Mouse (Mus musculus): Measurements from ENCODE around the gene Chmp2b. TPM values are rescaled to one million over a fixed set of nuclear protein-coding genes. Genes with fewer than 3 reads are reported as not detected.

Gene Chmp2b
- 36.9 and 43.3 TPM in 2 replicates for polyA plus RNA-seq (2016; fragmentation: Nextera tagmentation; extraction: Ambion mirVana)

DNA sequence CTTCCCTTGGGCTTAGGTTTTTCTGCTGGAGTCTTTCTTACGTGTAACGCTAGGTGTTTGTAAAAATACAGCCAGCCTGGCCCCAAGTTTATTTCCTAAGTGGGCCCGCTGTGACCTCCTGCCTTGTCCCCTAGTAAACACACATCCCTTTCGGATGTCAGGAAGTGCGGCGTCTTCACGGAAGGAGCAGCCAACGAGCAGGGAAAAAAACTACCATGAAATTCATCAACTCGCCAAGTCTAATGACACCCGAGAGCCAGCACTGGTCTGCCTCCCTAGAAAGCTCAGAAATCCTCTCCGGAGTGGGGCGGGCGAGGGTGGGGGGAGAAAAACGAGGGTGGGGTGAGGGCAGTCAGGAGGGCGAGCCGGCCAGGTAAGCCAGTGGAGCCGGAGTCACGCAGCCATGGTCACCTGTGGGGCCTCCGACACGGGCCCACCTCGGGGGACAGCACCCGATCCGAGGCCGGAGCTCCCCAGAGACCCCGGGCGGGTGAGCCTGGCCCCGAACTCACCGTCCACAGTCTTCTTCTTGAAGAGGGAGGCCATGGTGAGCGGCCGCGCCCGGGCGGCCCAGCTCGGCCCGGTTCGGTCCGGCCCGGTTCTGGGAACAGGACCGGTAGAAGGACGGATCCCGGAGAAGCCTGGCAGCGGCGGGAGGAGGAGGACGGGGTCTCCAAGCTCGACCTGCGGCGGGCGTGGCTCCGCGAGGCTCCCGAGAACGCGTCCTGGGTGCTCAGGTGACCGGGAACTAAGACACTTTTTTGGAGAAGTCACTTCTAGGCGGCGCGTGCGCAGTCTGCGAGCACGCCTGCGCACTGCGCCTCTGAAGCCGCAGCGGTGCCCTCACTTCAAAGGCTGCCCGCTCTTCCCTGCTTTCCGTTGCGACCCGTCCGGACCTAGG lies at the start of gene Chmp2b:
Gene Chmp2b (minus strand): TSS at position 764 of the 901 bp plus-strand sequence.
- no peaks in the 10 kb centered on the region for H3K36me3 ChIP-seq
- peak; percentile 94 for ATAC-seq (ENCODE audit: low FRiP score, low read depth)
- no peaks in the 10 kb centered on the region for H3K27me3 ChIP-seq
- under 1% methylated on average over 68 of the region's 69 CpGs for WGBS
- peak within 1 kb of the TSS; percentile 71 for H3K4me3 ChIP-seq
- peak within 1 kb of the TSS; percentile 93 for H3K4me2 ChIP-seq (replicated peaks)
- peaks cover 9% of the 10 kb centered on the region for H3K4me1 ChIP-seq
- H3K9me3 ChIP-seq = no peaks in the 10 kb centered on the region
- peak within 1 kb of the TSS; percentile 74 for H3K9ac ChIP-seq (replicated peaks)
- H3K27ac ChIP-seq (replicated peaks) = no peak within 1 kb of the TSS; the same call in 1 of the 2 replicates

DNA sequence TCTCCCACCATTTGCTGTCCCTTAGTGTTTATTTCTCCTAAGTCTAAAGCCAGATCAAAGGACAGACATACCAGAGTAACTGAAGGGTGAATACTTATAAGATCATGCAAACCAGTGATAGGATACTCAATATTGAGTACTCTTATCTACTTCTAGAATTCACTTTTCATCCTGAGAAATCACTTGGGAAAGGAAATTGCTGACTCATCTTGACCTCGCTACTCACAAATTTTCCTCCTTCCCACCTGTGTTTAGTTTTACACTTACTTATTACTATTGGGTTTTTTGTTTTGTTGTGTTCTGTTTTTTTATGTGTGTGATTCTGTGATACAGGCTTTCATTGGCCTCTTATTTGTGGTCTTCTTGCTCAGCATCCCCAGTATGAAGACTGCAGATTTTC lies 49.2 kb upstream of the Chmp2b start:
- ATAC-seq (ENCODE audit: low FRiP score, low read depth) = no peak
- 94% methylated on average over 1 of the region's 1 CpGs for WGBS
- no peaks in the 10 kb centered on the region for H3K36me3 ChIP-seq
- H3K9ac ChIP-seq (replicated peaks) = no peak overlapping the region
- H3K4me3 ChIP-seq = no peak overlapping the region
- no peaks in the 10 kb centered on the region for H3K4me1 ChIP-seq
- no peaks in the 10 kb centered on the region for H3K27me3 ChIP-seq
- no peak overlapping the region for H3K27ac ChIP-seq (replicated peaks)
- H3K9me3 ChIP-seq = no peaks in the 10 kb centered on the region
- no peak overlapping the region for H3K4me2 ChIP-seq (replicated peaks)

DNA sequence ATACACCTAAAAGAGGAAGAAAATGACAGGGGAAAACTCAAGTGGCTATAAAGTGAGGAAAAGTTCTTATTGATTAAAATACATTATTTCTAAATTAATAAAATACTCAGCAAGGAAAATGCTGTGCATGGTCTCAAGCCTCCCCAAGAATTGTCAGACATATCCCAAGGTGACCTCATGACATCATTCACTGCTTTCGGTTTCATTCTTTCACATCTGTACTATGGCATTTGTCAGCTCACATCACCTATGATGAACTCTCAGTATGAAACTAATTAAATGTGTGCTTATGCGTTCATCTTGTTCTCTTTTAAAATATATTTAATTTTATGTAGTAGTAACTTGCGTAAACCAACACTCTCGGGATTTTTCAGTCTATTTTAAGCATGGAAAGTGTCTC lies 38.3 kb upstream of the Chmp2b start:
- H3K4me3 ChIP-seq = no peak overlapping the region
- no peak overlapping the region for H3K27ac ChIP-seq (replicated peaks)
- H3K4me2 ChIP-seq (replicated peaks) = no peak overlapping the region
- H3K27me3 ChIP-seq = no peaks in the 10 kb centered on the region
- no peak overlapping the region for H3K9ac ChIP-seq (replicated peaks)
- H3K36me3 ChIP-seq = no peaks in the 10 kb centered on the region
- H3K4me1 ChIP-seq = no peaks in the 10 kb centered on the region
- WGBS = 90% methylated on average over 4 of the region's 4 CpGs
- ATAC-seq (ENCODE audit: low FRiP score, low read depth) = no peak
- no peaks in the 10 kb centered on the region for H3K9me3 ChIP-seq

DNA sequence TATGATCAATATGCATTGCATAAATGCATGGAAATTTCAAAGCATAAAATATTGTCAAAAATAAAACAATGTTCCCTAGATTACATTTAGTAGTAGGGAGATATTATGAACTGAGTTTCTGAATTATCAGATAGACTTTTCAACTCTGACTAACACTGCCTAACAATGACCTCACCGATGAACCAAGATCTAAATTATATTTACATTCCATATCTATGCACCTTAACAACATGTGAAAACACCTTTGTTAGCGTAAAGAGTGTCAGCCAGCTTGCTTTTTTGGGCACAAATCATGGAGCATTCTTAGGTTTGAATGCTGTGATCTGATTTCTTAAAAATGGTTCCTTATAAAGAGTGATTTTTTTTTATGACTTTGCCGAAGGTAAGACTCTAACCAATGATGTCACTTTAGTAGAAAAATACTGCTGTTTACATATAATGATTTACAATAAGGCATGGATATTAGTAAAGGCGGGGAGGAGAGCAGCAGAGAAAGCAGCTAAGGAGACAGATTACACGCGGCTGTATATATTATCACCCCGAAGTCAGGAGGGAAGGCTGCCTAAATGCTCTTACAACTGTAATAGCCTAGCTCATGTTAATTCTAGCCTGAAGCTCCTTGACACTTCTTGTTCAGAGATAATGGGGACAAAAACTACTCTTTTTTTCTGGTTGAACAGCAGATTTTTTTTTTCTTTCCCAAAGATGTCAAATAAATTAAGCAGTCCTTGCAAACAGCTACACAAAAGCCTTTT lies 23.8 kb upstream of the Chmp2b start:
- no peak overlapping the region for H3K9ac ChIP-seq (replicated peaks)
- H3K36me3 ChIP-seq = no peaks in the 10 kb centered on the region
- no peaks in the 10 kb centered on the region for H3K9me3 ChIP-seq
- no peaks in the 10 kb centered on the region for H3K4me1 ChIP-seq
- H3K4me3 ChIP-seq = no peak overlapping the region
- 79% methylated on average over 7 of the region's 7 CpGs for WGBS
- no peak overlapping the region for H3K4me2 ChIP-seq (replicated peaks)
- H3K27me3 ChIP-seq = no peaks in the 10 kb centered on the region
- no peak overlapping the region for H3K27ac ChIP-seq (replicated peaks)
- no peak for ATAC-seq (ENCODE audit: low FRiP score, low read depth)

DNA sequence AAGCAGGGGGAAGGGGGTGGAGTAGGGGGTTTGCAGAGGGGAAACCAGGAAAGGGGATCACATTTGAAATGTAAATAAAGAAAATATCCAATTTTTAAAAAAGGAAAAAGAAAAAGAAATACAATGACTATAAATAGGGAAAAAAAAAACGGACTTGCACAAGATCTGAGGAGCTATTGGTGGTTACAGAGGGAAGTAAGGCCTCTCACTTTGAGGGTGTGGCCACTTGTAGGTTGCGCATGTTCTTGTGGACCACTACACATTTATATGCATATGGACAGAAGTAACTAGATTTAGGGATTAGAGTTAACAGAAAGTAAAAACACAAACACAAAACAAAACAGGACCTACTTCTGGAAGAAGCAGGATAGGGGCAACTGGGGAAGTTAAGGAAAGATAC lies 23.2 kb upstream of the Chmp2b start:
- 88% methylated on average over 2 of the region's 2 CpGs for WGBS

DNA sequence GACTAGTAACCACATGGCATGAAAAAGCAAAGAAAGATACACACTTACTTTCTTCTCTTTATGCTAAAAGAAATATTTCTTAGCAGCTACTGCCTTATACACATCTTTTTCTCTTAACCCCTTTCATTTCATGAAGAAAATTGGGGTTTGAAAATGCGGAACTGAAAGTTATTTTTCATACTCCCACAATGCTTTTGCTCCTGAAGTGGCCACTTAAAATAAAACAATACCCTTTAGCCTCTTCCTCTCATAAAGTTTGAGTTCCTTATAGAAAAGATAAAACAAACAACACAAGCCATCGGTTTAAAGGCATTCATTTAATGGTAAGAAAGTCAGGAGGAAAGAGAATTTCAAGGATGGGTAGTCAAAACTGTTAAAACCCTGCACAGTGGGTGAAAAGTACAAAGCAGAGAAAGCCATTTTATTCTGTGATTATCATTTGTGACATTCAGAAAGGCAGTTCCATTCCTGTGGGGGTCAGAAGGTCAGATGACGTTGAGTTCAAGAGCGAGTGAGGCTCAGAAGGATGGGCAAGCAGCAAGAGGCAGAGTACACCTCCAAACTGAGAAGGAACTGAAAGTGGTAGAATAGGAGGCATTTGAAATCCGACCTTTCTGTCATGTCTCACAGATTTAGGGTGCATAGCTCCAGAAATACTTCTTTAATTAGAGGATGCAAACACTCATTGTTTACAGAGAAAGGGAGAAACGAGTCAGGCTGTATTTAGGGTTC lies 14.9 kb upstream of the Chmp2b start:
- H3K27ac ChIP-seq (replicated peaks) = no peak overlapping the region
- no peaks in the 10 kb centered on the region for H3K27me3 ChIP-seq
- no peaks in the 10 kb centered on the region for H3K4me1 ChIP-seq
- no peak overlapping the region for H3K9ac ChIP-seq (replicated peaks)
- no peaks in the 10 kb centered on the region for H3K36me3 ChIP-seq
- H3K9me3 ChIP-seq = no peaks in the 10 kb centered on the region
- 48% methylated on average over 6 of the region's 6 CpGs for WGBS
- no peak for ATAC-seq (ENCODE audit: low FRiP score, low read depth)
- no peak overlapping the region for H3K4me3 ChIP-seq
- no peak overlapping the region for H3K4me2 ChIP-seq (replicated peaks)

More for the DNA sequence above, 23.2 kb upstream of the Chmp2b start:
- Histone ChIP-seq H3K4me2 (replicated peaks) (no peak overlapping the region), H3K27ac (replicated peaks) (no peak overlapping the region), H3K9me3 (no peaks in the 10 kb centered on the region), H3K4me3 (no peak overlapping the region), H3K36me3 (no peaks in the 10 kb centered on the region), H3K4me1 (no peaks in the 10 kb centered on the region), H3K27me3 (no peaks in the 10 kb centered on the region), H3K9ac (replicated peaks) (no peak overlapping the region)
- ATAC-seq (ENCODE audit: low FRiP score, low read depth) = no peak

DNA sequence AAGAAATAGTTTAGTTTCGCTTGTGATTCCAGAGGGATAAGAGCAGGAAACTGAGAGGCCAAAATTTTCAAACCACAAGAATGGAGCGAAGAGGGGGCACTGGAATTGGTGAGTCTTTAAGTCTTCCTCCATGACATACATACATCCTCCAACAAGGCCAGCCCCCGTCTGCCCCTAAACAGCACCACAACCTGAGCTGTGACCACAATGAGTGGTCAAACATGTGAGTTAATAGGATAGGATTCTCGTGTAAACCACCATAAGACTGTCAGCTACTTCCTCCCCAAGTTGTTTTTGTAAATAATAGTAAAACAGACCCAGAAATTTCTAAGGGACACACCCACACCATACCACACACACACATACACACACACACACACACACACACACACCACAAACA lies 6.3 kb upstream of the Chmp2b start:
- H3K9ac ChIP-seq (replicated peaks) = no peak overlapping the region
- H3K4me1 ChIP-seq = no peaks in the 10 kb centered on the region
- no peaks in the 10 kb centered on the region for H3K27me3 ChIP-seq
- H3K9me3 ChIP-seq = no peaks in the 10 kb centered on the region
- no peak overlapping the region for H3K4me3 ChIP-seq
- H3K4me2 ChIP-seq (replicated peaks) = no peak overlapping the region
- 79% methylated on average over 4 of the region's 4 CpGs for WGBS
- H3K36me3 ChIP-seq = no peaks in the 10 kb centered on the region
- H3K27ac ChIP-seq (replicated peaks) = no peak overlapping the region
- ATAC-seq (ENCODE audit: low FRiP score, low read depth) = no peak

DNA sequence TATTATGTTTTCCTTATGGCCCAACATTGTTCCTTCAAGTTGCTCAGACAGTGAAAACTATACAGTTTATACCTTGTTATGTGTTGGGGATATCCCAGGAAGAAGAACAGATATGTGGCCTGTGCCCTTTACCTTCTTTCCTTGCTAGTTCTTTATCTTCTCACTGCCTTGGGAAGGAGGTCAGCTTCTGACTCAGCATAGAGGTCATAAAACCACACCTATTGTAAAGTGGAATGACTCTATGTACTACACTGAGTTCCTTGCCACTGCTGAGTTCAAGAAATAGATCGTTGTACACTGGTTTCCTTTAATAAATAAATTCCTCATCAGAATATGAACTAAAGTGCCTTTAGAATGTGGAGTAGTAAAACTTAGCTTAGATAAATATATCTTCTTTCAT lies 2.4 kb upstream of the Chmp2b start:
- H3K27ac ChIP-seq (replicated peaks) = no peak overlapping the region
- no peaks in the 10 kb centered on the region for H3K9me3 ChIP-seq
- no peaks in the 10 kb centered on the region for H3K36me3 ChIP-seq
- peaks cover 9% of the 10 kb centered on the region for H3K4me1 ChIP-seq
- H3K27me3 ChIP-seq = no peaks in the 10 kb centered on the region
- ATAC-seq (ENCODE audit: low FRiP score, low read depth) = no peak
- 90% methylated on average over 1 of the region's 1 CpGs for WGBS
- H3K4me3 ChIP-seq = no peak overlapping the region
- H3K9ac ChIP-seq (replicated peaks) = no peak overlapping the region
- no peak overlapping the region for H3K4me2 ChIP-seq (replicated peaks)

DNA sequence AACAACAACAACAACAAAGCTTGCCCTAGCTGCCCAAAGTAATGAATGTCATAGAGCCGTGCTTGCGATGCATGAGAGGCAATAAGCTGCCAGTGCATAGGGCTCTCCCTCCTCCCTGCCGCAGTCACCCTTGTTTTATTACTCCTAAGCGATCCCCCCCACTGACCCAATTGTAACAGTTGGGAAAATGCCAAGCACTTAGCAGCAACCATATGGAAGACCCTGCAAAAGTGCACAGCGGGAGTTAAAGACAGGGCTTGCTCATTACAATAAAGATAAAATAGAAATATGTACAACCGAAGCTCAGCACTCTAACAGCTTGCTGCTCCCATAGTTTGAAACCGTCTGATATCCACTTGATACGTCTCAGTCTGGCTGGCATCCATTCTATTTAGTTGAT lies 1.8 kb upstream of the Chmp2b start:
- Histone ChIP-seq H3K9me3 (no peaks in the 10 kb centered on the region), H3K27me3 (no peaks in the 10 kb centered on the region), H3K27ac (replicated peaks) (no peak overlapping the region), H3K9ac (replicated peaks) (no peak overlapping the region), H3K4me2 (replicated peaks) (no peak overlapping the region), H3K4me3 (no peak overlapping the region), H3K36me3 (no peaks in the 10 kb centered on the region), H3K4me1 (peaks cover 9% of the 10 kb centered on the region)
- no peak for ATAC-seq (ENCODE audit: low FRiP score, low read depth)
- 86% methylated on average over 8 of the region's 8 CpGs for WGBS

DNA sequence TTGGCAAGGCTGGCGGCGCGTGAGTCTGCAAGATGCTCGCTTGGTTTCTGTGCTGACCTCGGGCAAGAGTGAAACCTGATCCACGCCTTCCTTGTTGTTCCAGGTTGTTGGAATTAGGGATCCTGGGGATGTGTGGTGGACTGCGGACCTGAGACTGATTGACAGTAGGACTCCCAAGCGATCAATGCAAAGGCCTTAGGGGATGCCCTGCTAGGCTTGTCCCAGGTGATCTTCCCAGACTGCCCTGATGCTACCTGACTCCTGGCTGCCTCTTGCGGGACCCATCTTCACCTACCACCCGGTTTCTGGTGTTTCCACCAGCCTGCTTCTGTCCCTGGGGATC lies 309 bp upstream of the Chmp2b start:
- WGBS = 0% methylated on average over 10 of the region's 10 CpGs
- Histone ChIP-seq H3K9ac (replicated peaks) (peak overlapping the region; percentile 74), H3K4me1 (peaks cover 9% of the 10 kb centered on the region), H3K27me3 (no peaks in the 10 kb centered on the region), H3K4me3 (peak overlapping the region; percentile 71), H3K9me3 (no peaks in the 10 kb centered on the region), H3K4me2 (replicated peaks) (peak overlapping the region; percentile 93), H3K36me3 (no peaks in the 10 kb centered on the region), H3K27ac (replicated peaks) (no peak overlapping the region; the same call in 1 of the 2 replicates)
- peak; percentile 80 for ATAC-seq (ENCODE audit: low FRiP score, low read depth)

DNA sequence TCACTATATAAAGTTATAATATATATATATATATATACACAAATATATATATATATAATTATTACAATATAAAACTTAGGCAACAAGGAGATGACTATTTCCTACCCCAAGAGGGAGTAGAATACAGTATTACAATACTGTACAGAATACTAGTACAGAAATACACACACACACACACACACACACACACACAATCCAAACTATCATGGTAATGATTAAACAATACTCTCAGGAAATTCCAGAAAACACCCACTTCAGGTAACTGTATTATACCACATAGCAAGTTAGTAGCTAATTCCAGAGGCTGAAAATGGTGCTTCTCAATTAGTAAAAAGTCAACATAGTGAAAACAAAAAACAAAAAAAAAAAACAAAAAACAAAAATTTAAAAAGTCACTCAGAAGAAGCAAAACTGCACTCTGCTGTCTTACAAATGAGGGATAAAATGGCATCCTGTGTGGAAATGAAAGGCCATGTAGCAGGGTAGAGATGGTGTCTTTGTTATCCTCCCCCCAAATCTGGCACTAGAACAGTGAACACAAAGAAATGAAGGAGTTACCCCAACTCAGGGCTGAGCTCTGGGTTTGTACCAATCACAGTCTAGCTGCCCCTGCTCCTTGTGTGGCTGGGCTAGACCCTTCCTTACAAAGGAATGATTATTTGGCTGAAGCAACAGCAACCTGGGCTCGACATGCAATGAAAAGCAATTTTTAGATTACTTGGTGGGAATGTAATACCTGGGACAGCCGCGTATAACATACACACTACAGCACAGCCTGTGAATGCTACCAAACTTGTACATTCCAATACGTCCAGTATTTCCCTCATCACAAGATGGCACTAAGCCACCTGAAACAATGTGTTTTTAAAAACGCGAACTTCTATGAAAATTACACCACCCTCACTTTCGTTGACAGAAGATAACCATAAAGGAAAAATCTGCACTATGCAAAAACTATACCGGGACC lies 1.2 kb downstream of the Chmp2b start:
- no peak overlapping the region for H3K27ac ChIP-seq (replicated peaks)
- peaks cover 9% of the 10 kb centered on the region for H3K4me1 ChIP-seq
- peak overlapping the region; percentile 74; the same call in 1 of the 2 replicates for H3K9ac ChIP-seq (replicated peaks)
- H3K4me2 ChIP-seq (replicated peaks) = peak overlapping the region; percentile 93
- H3K36me3 ChIP-seq = no peaks in the 10 kb centered on the region
- peak overlapping the region; percentile 71 for H3K4me3 ChIP-seq
- ATAC-seq (ENCODE audit: low FRiP score, low read depth) = no peak
- 20% methylated on average over 8 of the region's 8 CpGs for WGBS
- no peaks in the 10 kb centered on the region for H3K27me3 ChIP-seq
- no peaks in the 10 kb centered on the region for H3K9me3 ChIP-seq

Data from midbrain, embryonic 12.5 days (tissue).